Mouse (Mus musculus) ES-Bruce4 (cell line): ENCODE measurements around the gene Cdh4.

Experiments used
- CTCF ChIP-seq: IDR thresholded peaks from one replicate; pipeline ENCODE4 v1.8.1; 2011; ENCODE audit warnings: low read depth, low read length
- EP300 ChIP-seq: IDR thresholded peaks from 2 replicates; pipeline ENCODE4 v1.6.1; 2011; ENCODE audit warnings: low read depth, low read length; ENCODE audit not compliant: insufficient read depth
- POLR2A ChIP-seq: IDR thresholded peaks from one replicate; pipeline ENCODE4 v1.8.1; 2011; ENCODE audit warnings: low read length; ENCODE audit not compliant: insufficient read depth

GRCm38 (mm10) chr2:179662739-179663138 lies 220.5 kb downstream of the Cdh4 start:
- TF ChIP-seq EP300 (no peak), CTCF (no peak), POLR2A (no peak)
